ENCODE assay signal across 8 mouse cellular contexts in the genomic region with DNA sequence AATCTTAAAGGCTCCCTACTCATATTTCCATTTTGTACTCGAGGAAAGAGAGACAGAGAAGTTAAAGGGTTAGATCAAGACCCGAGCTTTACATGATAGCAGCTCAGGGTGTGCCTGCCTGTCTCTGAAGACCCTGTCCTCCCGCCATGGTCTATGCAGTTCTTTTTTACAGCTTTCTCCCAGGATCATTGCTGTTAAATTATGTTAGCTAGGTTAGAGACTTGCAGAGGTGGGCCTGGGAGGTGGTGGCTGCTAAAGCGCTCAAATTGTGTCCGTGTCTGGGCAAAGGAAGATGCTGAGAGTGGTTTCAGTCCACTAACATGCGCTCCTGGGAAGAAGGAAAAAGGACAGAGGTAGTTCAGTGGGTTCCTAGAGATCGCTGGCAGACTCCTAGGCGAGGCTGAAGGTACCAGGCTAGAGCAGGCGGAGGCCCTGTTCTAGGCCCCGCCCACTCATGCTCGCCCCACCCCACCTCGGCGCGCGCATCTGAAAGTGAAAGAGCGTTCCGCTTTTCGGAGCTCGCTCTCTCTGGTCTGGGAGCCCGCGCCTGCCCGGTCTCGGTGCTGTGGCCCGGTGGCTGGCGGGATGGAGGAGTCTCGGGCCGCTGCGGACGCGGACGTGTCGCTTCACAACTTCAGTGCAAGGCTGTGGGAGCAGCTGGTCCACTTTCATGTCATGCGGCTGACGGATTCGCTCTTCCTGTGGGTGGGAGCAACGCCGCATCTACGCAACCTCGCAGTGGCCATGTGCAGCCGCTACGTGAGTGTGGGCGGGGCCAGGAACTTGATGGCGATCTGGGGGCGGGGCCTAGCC. TPM values are rescaled to one million over a fixed set of nuclear protein-coding genes. Genes with fewer than 3 reads are reported as not detected.
DNase-seq lines count a peak whose midpoint lies in the region; ATAC-seq and TF ChIP-seq lines count a peak whose summit lies in the region.

Psmg4 (plus strand) TSS at position 474 of the 813 bp plus-strand sequence.

- H3K4me1 ChIP-seq in cortical plate, adult 2 months (ENCODE audit: control insufficient read depth, insufficient read depth, low read length): peaks cover 2% of the 10 kb centered on the region
- H3K4me1 ChIP-seq in hindbrain, postnatal 0 days (ENCODE audit: insufficient read depth, low read length): peaks cover 8% of the 10 kb centered on the region; the same call in 1 of the 2 replicates

- 0 out of 2 replicates have a peak, but pooled peaks cover 6% of the 10 kb centered on the region for H3K36me3 ChIP-seq in hindbrain, postnatal 0 days (ENCODE audit: insufficient read depth, low read length)
- H3K36me3 ChIP-seq in macrophage (ENCODE audit: inconsistent target): peaks cover 8% of the 10 kb centered on the region; the same call in 1 of the 2 replicates

- peak within 1 kb of the TSS; percentile 78 for H3K4me2 ChIP-seq in hindbrain, postnatal 0 days (ENCODE audit: low read depth, low read length)

- intact Hi-C loops in left cerebral cortex, adult 2 months (cut with DNase I): no loop called here

- peak within 1 kb of the TSS; percentile 53 for H3K4me3 ChIP-seq in cortical plate, adult 2 months (ENCODE audit: insufficient read depth, low read length)
- peak within 1 kb of the TSS; percentile 70 for H3K4me3 ChIP-seq in hindbrain, postnatal 0 days (ENCODE audit: low read length)
- H3K4me3 ChIP-seq in left cerebral cortex, adult 2 months: peak within 1 kb of the TSS; percentile 84
- peak within 1 kb of the TSS; percentile 78 for H3K4me3 ChIP-seq in macrophage (ENCODE audit: inconsistent target)

- H3K27ac ChIP-seq in cortical plate, adult 2 months (ENCODE audit: insufficient read depth, low read length): peak within 1 kb of the TSS; percentile 53
- peak within 1 kb of the TSS; percentile 90 for H3K27ac ChIP-seq in hindbrain, postnatal 0 days
- H3K27ac ChIP-seq in left cerebral cortex, adult 2 months: peak within 1 kb of the TSS; percentile 96
- H3K27ac ChIP-seq in macrophage: peak within 1 kb of the TSS; percentile 61

- peak; percentile 61; the same call in 1 of the 2 replicates for TF ChIP-seq POLR2A in cortical plate, adult 2 months (IDR thresholded peaks at IDR 0.05; ENCODE audit: extremely low read depth, insufficient read depth, low read length)

- H3K79me2 ChIP-seq in macrophage (ENCODE audit: inconsistent target): peaks cover 21% of the 10 kb centered on the region

- no peaks in the 10 kb centered on the region for H3K9me3 ChIP-seq in hindbrain, postnatal 0 days (ENCODE audit: low read length)

- no peak for TF ChIP-seq CTCF in cortical plate, adult 2 months (IDR thresholded peaks at IDR 0.05; ENCODE audit: extremely low read depth, insufficient read depth, low read length)
- 0 out of 2 replicates have a peak, but pooled peaks have one; percentile 12 for TF ChIP-seq CTCF in hindbrain, postnatal 0 days (IDR thresholded peaks at IDR 0.05; ENCODE audit: low read depth)
- TF ChIP-seq CTCF in left cerebral cortex, adult 2 months (IDR thresholded peaks at IDR 0.05): no peak

- ATAC-seq in activated CD4-positive, CD25-positive, alpha-beta regulatory T cell, adult 4 months: peak; percentile 94
- ATAC-seq in hindbrain, postnatal 0 days: peak; percentile 97

- H3K9ac ChIP-seq in hindbrain, postnatal 0 days (replicated peaks; ENCODE audit: low read length): peak within 1 kb of the TSS; percentile 70

- DNase-seq in gastrocnemius, adult 8-10 months (ENCODE audit: low spot score in 2 of 2): peak; percentile 88 to 89
- peak; percentile 95 for DNase-seq in hindbrain, postnatal 0 days (ENCODE audit: low spot score)
- DNase-seq in left cerebral cortex, adult 2 months (ENCODE audit: extremely low spot score in 1 of 2, low spot score in 2 of 2): peak; percentile 91
- DNase-seq in retina, postnatal 7 days (ENCODE audit: low read depth, low spot score): peak; percentile 84
- DNase-seq in urinary bladder, adult 18-20 months (ENCODE audit: low spot score in 2 of 2): peak; percentile 89 to 97

- H3K27me3 ChIP-seq in hindbrain, postnatal 0 days (ENCODE audit: insufficient read depth, low read length): no peaks in the 10 kb centered on the region

- 3% methylated on average over 43 of the region's 44 CpGs for WGBS in hindbrain, postnatal 0 days
- 5% methylated on average over 43 of the region's 44 CpGs for WGBS in macrophage (ENCODE audit: missing documents)

RNA-seq across cellular contexts. Expression of gene Psmg4, which starts in this region (rescaled TPM):
- 10 to 100 TPM; 51.0 to 57.8 TPM for polyA plus RNA-seq in activated CD4-positive, CD25-positive, alpha-beta regulatory T cell, adult 4 months (2017; shearing (Covaris generic))
- 37.3 and 42.2 TPM in 2 replicates for polyA plus RNA-seq in cortical plate, adult 2 months (2012; rRNA removed)
- 10 to 100 TPM; 13.9 to 19.7 (median 16.9) TPM for total RNA-seq in gastrocnemius, adult 8-10 months (2022)
- total RNA-seq in hindbrain, postnatal 0 days (2014; rRNA removed): 41.6 and 75.9 TPM in 2 replicates
- polyA plus RNA-seq in hindbrain, postnatal 0 days (2015; fragmentation: Nextera tagmentation; extraction: Ambion mirVana): 88.5 and 92.0 TPM in 2 replicates
- 10 to 100 TPM; 19.4 to 20.6 TPM for total RNA-seq in left cerebral cortex, adult 2 months (2021)
- 10 to 100 TPM in 1 of 26 experiments, 1 to 10 TPM in 16, not detected in 9; 2.3 to 11.9 (median 4.8) TPM for total RNA-seq in macrophage (2018; cell fraction: chromatin; rRNA removed)
- total RNA-seq in macrophage (2018; cell fraction: cytosol; rRNA removed): 10 to 100 TPM; 34.1 to 56.5 (median 44.8) TPM
- total RNA-seq in macrophage (2018; cell fraction: nucleus; rRNA removed): 10 to 100 TPM in 6 of 26 experiments, 1 to 10 TPM in 18, not detected in 2; 1.8 to 15.4 (median 6.9) TPM
- polyA plus RNA-seq in macrophage (2018): 13.9 to 63.8 TPM (median 55.2 TPM) in 3 replicates

Comparison
In these comparisons a context has a peak if more than half of its experiments do, and no peak if none do; other contexts are left out.
1. Peak in every context shown above with its lines: DNase-seq, ATAC-seq, H3K4me3 ChIP-seq and H3K27ac ChIP-seq.